Mouse (Mus musculus) left cerebral cortex, postnatal 4 days (tissue): ENCODE measurements at regions not wholly inside any gene's neighbourhood (a gene's known extent, or its start where the extent isn't known, plus 50 kb on each side); places are given as distances from the start of the nearest gene placed in this dataset.

ENCODE experiments used
- DNase-seq: peaks from one replicate; pipeline ENCODE4 v3.0.0-alpha.2; 2022
- intact Hi-C: fragments of 180-260 bp; cut with DNase I; formaldehyde crosslinking; loops from one replicate; pipeline ENCODE4 v1.15.1; 2025

DNA sequence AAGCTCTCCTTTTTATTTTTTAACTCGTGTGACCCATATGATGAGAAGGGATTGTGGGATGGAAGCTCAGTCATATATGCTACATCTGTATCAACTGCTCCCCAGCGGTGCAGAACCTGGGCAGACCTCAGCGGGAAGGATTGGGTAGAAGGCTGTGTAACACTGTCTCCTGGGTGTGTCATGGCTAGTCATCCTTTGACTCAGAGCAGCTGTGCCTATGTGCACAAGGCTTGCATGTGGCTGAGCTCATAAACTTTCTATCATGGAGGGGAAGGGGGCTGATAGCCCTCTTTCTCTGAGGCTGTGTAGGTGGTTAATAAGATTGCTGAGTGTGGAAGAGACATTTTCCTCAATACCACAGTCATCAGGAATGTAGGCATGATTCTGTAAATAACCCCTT lies 396.9 kb upstream of the Tbx3 start:
- intact Hi-C loops, result no loop called here
- no peak for DNase-seq

DNA sequence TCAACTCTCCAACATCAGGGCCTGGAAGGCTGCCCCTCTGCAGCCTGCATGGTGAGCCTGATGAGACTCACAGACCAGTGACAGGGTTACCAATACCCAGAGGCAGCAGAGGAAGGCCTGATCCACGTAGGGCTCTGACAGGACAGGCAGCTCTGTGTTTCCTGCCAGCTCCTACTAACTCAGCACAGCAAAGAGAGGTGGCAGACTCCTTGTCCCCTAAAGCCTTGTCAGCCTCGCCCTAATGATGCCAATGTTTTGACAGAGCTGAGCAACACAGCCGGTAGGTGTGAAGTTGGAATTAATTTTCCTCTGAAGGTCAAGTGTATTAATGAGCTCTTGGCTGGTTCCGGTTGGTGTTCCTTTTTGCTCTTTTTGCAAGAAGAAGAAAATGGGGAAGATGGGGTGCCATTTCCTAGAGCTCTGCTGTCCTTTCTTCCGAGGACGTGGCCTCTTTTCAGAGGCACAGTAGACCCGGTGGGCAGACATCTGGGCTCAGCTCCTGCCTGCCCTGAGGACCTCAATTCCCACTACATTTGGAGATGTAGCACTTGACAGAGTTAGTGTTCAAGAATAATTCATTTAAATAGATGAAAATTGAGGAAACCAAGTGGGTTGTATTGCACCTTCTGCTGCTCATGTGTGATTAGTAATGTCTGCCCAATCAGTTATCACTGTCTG lies 395.5 kb upstream of the Tbx3 start:
- DNase-seq, result no peak
- intact Hi-C loops, result no loop called here

- intact Hi-C loops, result no loop called here
- DNase-seq, result no peak
Observed at GRCm38 (mm10) chr5:119280146-119280545, 390.3 kb upstream of the Tbx3 start.

DNA sequence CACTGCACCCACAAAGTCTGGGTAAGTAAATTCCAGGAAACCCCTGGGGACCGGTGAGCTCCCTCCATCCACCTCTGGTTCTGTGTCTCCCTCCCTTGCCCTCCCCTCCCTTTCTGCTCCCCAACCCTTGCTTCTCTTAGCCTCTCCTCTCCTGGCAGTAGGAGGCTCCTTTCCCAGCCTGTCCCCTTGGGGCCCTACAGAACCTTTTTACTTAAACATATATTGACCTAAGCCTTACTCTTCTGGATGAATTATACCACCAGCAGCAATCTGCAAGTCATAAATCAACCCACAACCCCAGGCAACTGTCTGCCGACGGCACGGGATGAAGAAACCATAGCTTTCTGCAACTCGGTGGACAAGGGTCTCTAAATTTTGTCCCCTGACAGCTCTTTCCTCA lies 380.7 kb upstream of the Tbx3 start:
- intact Hi-C loops, result no loop called here
- no peak for DNase-seq

- no peak for DNase-seq
- intact Hi-C loops, result no loop called here
Observed at GRCm38 (mm10) chr5:119292323-119292722, 378.1 kb upstream of the Tbx3 start.

GRCm38 (mm10) chr5:119292889-119293288 lies 377.6 kb upstream of the Tbx3 start:
- intact Hi-C loops, result no loop called here
- DNase-seq, result no peak

DNA sequence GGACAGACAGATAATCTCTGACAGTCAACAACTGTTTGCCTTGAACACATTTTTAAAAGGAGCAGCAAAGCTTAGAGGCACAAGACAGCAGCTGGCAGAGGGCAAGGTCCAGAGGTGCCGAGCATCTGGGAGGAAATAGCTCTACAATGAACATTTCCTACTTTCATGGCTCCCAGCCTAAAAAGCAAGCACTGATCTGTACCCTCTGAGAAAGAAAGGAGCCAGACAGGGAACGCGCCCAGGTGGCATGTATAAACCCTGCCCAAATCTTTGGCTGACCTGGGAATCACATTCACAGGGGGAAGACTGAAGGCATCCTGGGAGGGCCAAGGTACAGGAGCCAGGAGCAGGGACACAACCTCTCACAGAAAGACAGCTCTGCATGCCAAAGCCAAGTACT lies 371.2 kb upstream of the Tbx3 start:
- intact Hi-C loops, result no loop called here
- no peak for DNase-seq

- intact Hi-C loops, result no loop called here
- no peak for DNase-seq
Observed at GRCm38 (mm10) chr5:119300106-119300505, 370.4 kb upstream of the Tbx3 start.

GRCm38 (mm10) chr5:119301539-119301938 lies 368.9 kb upstream of the Tbx3 start:
- intact Hi-C loops, result no loop called here

DNA sequence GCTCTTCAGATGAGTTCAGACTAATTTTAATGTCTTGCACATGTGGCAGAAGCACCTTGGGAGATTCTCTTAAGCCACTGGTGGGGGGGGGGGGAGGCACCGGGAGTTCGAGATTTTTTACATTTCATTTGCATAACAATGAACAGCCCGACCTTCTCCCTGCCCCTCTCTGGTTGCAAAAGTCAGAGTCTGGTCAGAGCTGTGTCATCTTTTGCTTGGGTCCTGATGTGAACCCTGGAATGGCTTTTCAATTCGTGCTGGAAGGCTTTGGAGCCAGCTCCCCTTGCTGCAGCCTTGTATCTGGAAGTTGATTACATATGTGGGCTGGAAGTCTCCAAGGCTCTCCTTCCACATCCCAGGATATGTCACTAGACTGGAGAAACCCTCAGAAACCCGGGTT lies 365.7 kb upstream of the Tbx3 start:
- intact Hi-C loops, result no loop called here
- DNase-seq, result no peak

More at GRCm38 (mm10) chr5:119301539-119301938, 368.9 kb upstream of the Tbx3 start:
- peak; percentile 13 for DNase-seq

DNA sequence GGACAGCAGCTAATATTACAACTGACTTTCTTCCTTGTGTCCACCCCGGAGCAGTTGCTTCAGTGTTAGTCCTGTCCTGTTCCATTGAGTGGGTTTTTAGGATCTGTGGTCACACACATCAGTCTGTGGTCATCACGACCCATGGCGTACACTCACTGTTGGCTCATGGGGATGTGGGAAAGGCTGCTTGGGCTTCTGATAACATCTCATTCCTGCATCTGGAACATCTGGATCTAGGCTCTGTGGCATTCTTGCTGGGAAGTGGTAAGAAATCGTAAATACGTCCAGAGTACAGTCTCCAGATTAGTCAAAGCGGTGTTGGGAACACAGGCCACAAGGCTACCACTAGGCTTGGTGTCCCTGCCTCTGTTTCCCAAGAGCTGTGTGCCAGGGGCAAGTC lies 362.7 kb upstream of the Tbx3 start:
- intact Hi-C loops, result no loop called here
- DNase-seq, result no peak

DNA sequence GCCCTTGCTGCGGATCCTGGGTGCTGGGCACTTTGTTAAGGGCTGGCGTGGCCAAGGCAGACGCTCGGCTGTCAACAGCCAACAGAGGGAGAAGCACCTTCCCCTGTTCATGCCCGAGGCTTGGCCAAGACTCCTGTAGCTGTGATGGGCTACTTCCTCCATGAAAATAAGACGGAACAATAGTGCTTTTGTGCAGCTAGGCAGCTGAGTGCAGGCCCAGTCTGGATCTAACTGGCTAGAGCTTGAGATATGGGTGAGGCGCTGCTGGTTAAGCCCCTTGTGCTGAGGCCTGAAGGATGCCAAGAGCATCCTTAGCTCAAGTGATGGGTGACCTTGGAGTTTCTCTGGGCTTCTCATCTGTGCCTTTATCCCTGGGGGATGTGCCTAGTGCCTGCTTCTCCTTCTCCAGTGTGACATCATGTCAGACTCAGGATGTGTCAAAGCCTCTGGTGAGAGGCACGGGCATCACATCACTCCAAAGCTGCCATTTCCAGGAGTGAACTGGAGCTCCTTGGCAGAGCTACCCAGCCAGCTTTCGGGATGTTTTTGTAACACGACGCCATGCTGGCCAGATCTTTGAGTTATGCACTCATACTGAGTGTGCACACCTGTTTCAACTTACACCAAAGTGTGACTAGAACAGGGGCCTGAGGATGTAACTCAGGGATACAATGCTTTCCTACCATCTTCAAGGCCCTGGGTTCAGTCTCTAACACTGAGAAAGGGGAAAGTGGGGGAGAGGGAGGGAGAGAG lies 360.1 kb upstream of the Tbx3 start:
- intact Hi-C loops, result no loop called here
- DNase-seq, result no peak

DNA sequence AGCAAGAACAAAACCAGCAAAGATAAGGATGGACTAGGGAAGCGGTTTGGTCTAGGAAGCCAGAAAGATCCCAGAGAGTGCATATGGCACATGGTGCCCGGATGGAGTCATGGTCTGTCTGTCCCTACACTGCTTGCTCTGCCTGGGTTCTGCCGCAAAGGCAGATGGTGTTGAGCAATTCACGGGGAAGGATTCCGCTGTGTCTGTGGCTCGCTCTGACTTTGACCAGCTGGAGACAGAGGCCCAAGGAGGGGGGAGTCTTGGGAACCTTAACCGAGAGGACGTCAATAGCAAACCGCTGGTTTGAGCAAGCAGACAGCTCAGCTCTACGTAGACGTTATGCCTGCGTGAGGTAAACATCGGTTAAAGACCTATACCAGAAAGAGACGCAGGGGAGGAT lies 357.7 kb upstream of the Tbx3 start:
- no peak for DNase-seq
- intact Hi-C loops, result no loop called here

DNA sequence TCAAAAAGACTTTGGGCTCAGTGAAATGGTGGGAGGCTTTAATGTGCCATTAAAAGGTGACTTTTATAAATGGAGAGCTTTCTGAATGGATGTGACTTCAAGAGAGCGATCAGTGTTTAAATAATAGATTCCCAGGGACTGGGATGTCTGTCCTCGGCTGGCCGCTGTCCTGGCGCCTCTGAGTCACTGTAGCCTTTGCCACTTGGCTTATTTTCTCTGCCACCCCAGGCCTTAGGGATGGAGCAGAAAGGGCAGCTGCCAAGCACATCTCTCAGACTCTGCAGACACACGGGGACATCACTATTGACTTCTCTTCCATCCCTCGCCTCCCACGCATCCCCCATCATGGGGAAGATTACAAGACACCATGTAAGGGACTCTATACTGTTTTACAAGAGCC lies 355.3 kb upstream of the Tbx3 start:
- intact Hi-C loops, result no loop called here

DNA sequence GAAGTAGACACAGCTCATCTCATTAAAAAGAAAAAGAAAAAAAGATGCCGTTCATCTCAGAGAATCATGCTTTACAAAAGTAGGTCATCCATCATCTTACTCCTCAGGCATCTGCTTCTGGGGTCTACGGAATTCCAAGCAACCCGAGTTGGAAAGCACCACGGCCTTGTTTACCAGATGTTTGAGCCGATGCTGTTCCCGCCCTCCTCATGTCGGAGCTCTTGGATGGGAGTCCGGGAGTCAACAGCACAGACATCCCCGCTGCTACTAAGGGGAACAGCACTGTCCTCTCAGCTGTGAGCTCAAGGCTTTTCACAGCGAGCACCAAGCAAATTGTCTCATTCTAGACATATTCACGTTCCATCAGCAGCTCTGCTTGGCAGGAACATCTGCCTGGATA lies 352.9 kb upstream of the Tbx3 start:
- intact Hi-C loops, result no loop called here
- DNase-seq, result no peak

More for the DNA sequence above, 355.3 kb upstream of the Tbx3 start:
- no peak for DNase-seq

- DNase-seq, result no peak
- intact Hi-C loops, result no loop called here
Observed at GRCm38 (mm10) chr5:119321368-119322144, 348.9 kb upstream of the Tbx3 start.

GRCm38 (mm10) chr5:119322411-119322810 lies 348.1 kb upstream of the Tbx3 start:
- no peak for DNase-seq
- intact Hi-C loops, result no loop called here

DNA sequence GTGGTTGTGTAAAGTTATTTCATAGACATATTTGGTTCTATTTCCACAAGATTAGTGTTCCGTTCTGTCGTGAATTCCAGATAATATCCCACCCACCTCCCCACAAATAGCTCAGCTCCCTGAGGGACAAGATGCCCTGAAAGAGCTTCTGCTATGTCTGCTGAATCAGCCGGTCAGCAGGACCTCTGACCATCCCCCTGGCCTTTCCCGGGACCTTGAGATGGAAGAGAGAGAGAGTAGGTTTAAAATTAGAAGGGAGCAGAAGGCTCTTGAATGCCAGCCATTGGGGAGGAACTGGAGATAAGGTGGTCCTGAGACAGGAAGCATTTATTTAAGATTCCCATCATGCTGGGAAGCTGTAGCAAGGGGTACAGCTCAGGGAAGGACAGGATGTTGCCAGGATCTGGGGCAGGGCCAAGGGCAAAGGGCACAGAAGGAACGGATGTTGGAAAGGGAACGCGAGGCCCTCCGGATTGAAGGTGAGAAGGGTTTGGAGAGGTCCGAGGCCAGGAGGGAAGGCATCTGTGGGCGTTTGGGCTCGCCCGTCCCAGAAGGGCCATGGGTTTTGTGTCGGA lies 344.7 kb upstream of the Tbx3 start:
- DNase-seq, result no peak

DNA sequence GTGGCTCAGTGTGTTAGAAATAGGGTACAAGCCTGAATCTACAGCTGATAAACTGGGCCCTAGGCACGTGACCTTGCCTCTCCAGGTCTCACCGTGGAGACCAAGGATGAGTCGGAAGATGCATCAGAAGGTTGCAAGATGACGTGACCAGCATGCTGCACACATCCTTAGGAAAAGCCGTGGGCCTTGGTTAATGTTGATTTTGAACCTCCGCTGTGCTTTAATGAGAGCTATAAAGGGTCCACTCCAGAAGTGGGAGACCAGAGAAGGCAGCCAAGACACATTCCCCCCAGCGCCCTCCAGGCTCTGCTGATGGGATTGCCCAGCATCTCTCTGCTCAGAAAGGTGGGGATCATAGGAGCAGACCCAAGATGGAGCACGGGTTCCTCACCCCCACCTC lies 343.6 kb upstream of the Tbx3 start:
- no peak for DNase-seq
- intact Hi-C loops, result no loop called here

More for the DNA sequence above, 344.7 kb upstream of the Tbx3 start:
- intact Hi-C loops, result no loop called here

DNA sequence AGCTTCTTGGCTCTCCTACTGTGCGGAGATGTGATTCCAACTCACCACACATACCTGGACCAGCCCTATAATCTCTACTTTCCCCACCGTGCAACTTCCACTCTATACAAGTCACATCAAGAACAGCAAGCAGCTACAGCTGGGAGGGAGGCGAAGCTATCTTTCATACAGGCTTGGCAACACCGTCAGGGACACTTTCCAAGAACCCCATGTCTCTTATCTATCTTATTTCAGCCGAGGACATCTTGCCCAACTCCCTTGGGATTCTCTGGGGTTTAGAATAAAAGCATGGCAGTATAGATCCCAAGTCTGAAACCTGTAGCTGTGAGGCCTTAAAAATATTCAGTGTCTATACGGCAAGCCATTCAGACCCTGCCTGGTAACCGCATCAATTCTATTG lies 341.5 kb upstream of the Tbx3 start:
- DNase-seq, result no peak
- intact Hi-C loops, result no loop called here

DNA sequence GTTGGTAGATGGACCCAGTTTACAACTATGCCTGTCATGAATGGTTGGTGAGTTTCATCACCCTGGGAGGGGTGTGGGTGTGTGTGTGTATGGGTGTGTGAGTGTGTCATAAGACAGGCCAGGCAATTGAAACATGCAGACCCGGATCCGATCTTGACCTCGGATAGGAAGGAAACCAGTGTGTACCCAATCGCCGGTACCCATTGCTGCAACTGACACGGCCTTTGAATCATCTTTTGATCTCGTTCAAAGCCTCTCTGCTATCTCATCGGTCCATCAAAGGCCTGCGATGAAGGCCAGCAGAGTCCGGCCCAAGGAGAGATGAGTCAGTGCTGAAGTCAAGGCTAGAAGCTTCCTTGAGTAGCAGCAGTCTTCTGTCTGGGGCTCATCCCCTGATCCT lies 341.1 kb upstream of the Tbx3 start:
- DNase-seq, result no peak
- intact Hi-C loops, result no loop called here
